Mouse (Mus musculus) embryonic facial prominence, embryonic 10.5 days (tissue): Measurements from ENCODE around the gene Uqcc3. TPM values are rescaled to one million over a fixed set of nuclear protein-coding genes. Genes with fewer than 3 reads are reported as not detected.
"Not testable (repeated sequence)": the region's sequence is repeated elsewhere in the genome, so short reads cannot be mapped to it uniquely, and the experiment has no call there.

Experiments
- DNase-seq: peaks from one replicate; pipeline ENCODE4 v3.0.0-alpha.2; 2017; ENCODE audit warnings: low spot score
- H3K27ac ChIP-seq: fragments of 300-500 bp; sonication (generic); replicated peaks from 2 replicates; pipeline ENCODE4 v1.5.1; 2016; ENCODE audit warnings: mild to moderate bottlenecking
- H3K27me3 ChIP-seq: fragments of 300-500 bp; sonication (generic); replicated peaks from 2 replicates; pipeline ENCODE4 v1.6.1; 2016; ENCODE audit warnings: low read depth, mild to moderate bottlenecking; ENCODE audit not compliant: poor library complexity, severe bottlenecking
- H3K36me3 ChIP-seq: fragments of 300-500 bp; sonication (generic); replicated peaks from 2 replicates; pipeline ENCODE4 v1.6.1; 2016; ENCODE audit warnings: mild to moderate bottlenecking, moderate library complexity
- H3K4me1 ChIP-seq: fragments of 300-500 bp; sonication (generic); 2 replicates; pipeline ENCODE4 v1.6.1; 2016
- H3K4me3 ChIP-seq: fragments of 300-500 bp; sonication (generic); 2 replicates; pipeline ENCODE4 v1.5.1; 2016; ENCODE audit warnings: mild to moderate bottlenecking, moderate library complexity
- H3K9me3 ChIP-seq: fragments of 300-500 bp; sonication (generic); 2 replicates; pipeline ENCODE4 v1.6.1; 2016; ENCODE audit warnings: mild to moderate bottlenecking
- whole genome bisulfite sequencing: fragments of 180-500 bp; shearing (Covaris S2); methylation state at CpG from one replicate; pipeline ENCODE4 v1.1.7; 2016; 5-methylcytosine and 5-hydroxymethylcytosine counted together
- polyA plus RNA-seq: library from polyadenylated mRNA; unstranded; fragments of >200 nt; fragmentation: Nextera tagmentation; extraction: Ambion mirVana; gene quantifications from 2 replicates; pipeline ENCODE4 v1.2.1, GENCODE M21; 2016

Uqcc3 gene
- polyA plus RNA-seq, 1 experiment from 2014 or later, result 62.0 TPM

DNA sequence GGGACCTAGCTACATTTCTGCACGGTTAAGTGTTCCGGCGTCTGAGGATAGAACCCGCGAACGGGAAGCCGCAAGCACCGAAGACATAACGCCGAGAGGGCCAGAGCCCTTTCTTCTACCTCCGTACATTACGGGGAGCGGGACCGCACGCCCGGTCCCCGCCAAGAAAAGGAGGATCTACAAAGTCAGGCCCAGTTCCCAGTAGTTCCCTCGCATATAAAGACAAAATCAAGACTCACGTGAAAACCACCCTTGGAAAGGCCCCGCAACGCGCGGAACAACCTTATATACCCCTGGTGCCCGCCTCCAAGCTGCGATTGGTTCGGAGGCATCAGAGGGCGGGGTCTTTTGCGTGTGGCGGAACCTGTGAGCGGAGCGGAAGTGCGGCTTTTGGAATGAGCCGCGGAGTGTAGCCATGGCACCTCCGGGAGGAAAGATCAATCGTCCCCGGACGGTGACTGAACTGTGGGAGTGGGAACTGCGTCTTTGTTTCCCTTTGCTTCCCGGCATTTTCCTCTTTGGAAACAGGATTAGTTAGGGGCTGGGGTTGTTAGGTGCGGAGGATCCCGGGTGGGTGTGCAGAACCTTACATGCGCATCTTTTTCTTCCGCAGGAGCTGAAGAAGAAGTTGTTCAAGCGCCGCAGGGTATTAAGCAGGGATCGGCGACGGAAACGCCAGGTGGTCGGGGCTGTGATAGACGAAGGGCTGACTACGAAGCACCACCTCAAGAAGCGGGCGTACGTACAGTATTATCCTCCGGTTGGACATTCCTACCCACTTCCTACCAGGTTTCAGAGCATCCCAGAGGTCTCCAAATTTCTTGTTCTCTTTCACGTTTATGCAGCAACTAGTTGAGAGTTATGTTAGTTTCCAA lies 8.0 kb upstream of the Uqcc3 start, which contains the start of the genes 1810009A15Rik and Gm49416:
Gene 1810009A15Rik, plus strand, starts transcription at position 343 of the 875 bp plus-strand sequence.
Gene Gm49416, plus strand, starts transcription at position 416 of the 875 bp plus-strand sequence.
- no peaks in the 10 kb centered on the region for H3K9me3 ChIP-seq
- WGBS, result under 1% methylated on average over 58 of the region's 58 CpGs
- H3K36me3 ChIP-seq, result peaks cover 23% of the 10 kb centered on the region
- H3K4me3 ChIP-seq, result peak within 1 kb of the TSS; percentile 71
- peaks cover 21% of the 10 kb centered on the region for H3K4me1 ChIP-seq
- no peaks in the 10 kb centered on the region for H3K27me3 ChIP-seq
- DNase-seq, result peak; percentile 97
- peak within 1 kb of the TSS; percentile 93 for H3K27ac ChIP-seq

GRCm38 (mm10) chr19:8887585-8888463 lies 7.1 kb upstream of the Uqcc3 start:
- Histone ChIP-seq H3K9me3 (no peaks in the 10 kb centered on the region), H3K4me3 (peak overlapping the region; percentile 71), H3K27me3 (no peaks in the 10 kb centered on the region), H3K27ac (peak overlapping the region; percentile 93), H3K4me1 (peaks cover 17% of the 10 kb centered on the region), H3K36me3 (peaks cover 23% of the 10 kb centered on the region)
- WGBS, result 15% methylated on average over 19 of the region's 19 CpGs
- DNase-seq, result peak; percentile 18

- Histone ChIP-seq H3K27me3 (no peaks in the 10 kb centered on the region), H3K36me3 (peaks cover 23% of the 10 kb centered on the region), H3K27ac (peak overlapping the region; percentile 93), H3K4me1 (peaks cover 17% of the 10 kb centered on the region), H3K4me3 (peak overlapping the region; percentile 71), H3K9me3 (no peaks in the 10 kb centered on the region)
- 46% methylated on average over 1 of the region's 1 CpGs for WGBS
- no peak for DNase-seq
Measured at GRCm38 (mm10) chr19:8886916-8887584, 6.3 kb upstream of the Uqcc3 start.

- H3K4me1 ChIP-seq, result peaks cover 23% of the 10 kb centered on the region
- no peak for DNase-seq
- H3K27ac ChIP-seq, result no peak within 1 kb of the TSS
- no peaks in the 10 kb centered on the region for H3K9me3 ChIP-seq
- H3K36me3 ChIP-seq, result peaks cover 9% of the 10 kb centered on the region
- no peaks in the 10 kb centered on the region for H3K27me3 ChIP-seq
- no peak within 1 kb of the TSS for H3K4me3 ChIP-seq
- WGBS, result 86% methylated on average over 3 of the region's 3 CpGs
Measured at GRCm38 (mm10) chr19:8883616-8884015, 2.9 kb upstream of the Uqcc3 start, which contains the start of the genes Lbhd1 and Gm49403. Gene Lbhd1 (plus strand): TSS chr19:8883732. Gene Gm49403 (plus strand): TSS chr19:8883930.

- Histone ChIP-seq H3K9me3 (no peaks in the 10 kb centered on the region), H3K27ac (peak overlapping the region; percentile 92), H3K36me3 (peaks cover 32% of the 10 kb centered on the region), H3K4me3 (peak overlapping the region; percentile 94), H3K27me3 (no peaks in the 10 kb centered on the region), H3K4me1 (peaks cover 11% of the 10 kb centered on the region)
- WGBS, result 17% methylated on average over 3 of the region's 3 CpGs
- DNase-seq, result no peak
Measured at GRCm38 (mm10) chr19:8881034-8881392, 290 bp upstream of the Uqcc3 start.

DNA sequence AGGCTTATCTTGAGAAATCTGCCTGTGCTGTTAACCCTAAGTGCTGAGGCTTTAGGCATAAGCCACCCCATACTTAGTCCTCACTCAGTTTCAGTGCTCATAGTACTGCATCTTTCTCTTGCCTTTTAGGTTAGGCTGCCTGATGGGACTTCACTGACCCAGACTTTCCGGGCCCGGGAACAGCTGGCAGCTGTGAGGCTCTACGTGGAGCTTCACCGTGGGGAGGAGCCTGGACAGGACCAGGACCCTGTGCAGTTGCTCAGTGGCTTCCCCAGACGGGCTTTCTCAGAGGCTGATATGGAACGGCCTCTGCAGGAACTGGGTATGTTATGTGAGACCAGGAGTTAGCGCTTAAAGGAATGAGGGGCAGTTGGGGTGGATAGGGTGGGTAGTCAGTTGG lies 5.7 kb downstream of the Uqcc3 start:
- Histone ChIP-seq H3K4me3 (no peak overlapping the region), H3K4me1 (peaks cover 20% of the 10 kb centered on the region)

GRCm38 (mm10) chr19:8872266-8872840 lies 8.4 kb downstream of the Uqcc3 start:
- Histone ChIP-seq H3K4me3 (peak overlapping the region; percentile 85), H3K36me3 (peaks cover 44% of the 10 kb centered on the region), H3K9me3 (no peaks in the 10 kb centered on the region), H3K27me3 (no peaks in the 10 kb centered on the region), H3K4me1 (peaks cover 12% of the 10 kb centered on the region), H3K27ac (peak overlapping the region; percentile 91)
- DNase-seq, result no peak
- 77% methylated on average over 10 of the region's 10 CpGs for WGBS

More for the DNA sequence above, 5.7 kb downstream of the Uqcc3 start:
- Histone ChIP-seq H3K9me3 (no peaks in the 10 kb centered on the region), H3K27me3 (no peaks in the 10 kb centered on the region), H3K27ac (no peak overlapping the region), H3K36me3 (peaks cover 63% of the 10 kb centered on the region)
- 95% methylated on average over 7 of the region's 7 CpGs for WGBS
- no peak for DNase-seq

- Histone ChIP-seq H3K36me3 (peaks cover 36% of the 10 kb centered on the region), H3K4me3 (peak within 1 kb of the TSS; percentile 85), H3K27me3 (no peaks in the 10 kb centered on the region), H3K4me1 (peaks cover 12% of the 10 kb centered on the region), H3K9me3 (no peaks in the 10 kb centered on the region), H3K27ac (peak within 1 kb of the TSS; percentile 91)
- under 1% methylated on average over 59 of the region's 59 CpGs for WGBS
- peak; percentile 96 for DNase-seq
Measured at GRCm38 (mm10) chr19:8871267-8872186, 9.2 kb downstream of the Uqcc3 start, which contains the start of gene Ubxn1. Gene Ubxn1 (plus strand): TSS chr19:8871496.

- no peaks in the 10 kb centered on the region for H3K9me3 ChIP-seq
- peak overlapping the region; percentile 85 for H3K4me3 ChIP-seq
- H3K27ac ChIP-seq, result peak overlapping the region; percentile 91
- WGBS, result 66% methylated on average over 9 of the region's 9 CpGs
- no peak for DNase-seq
- no peaks in the 10 kb centered on the region for H3K27me3 ChIP-seq
- H3K4me1 ChIP-seq, result peaks cover 12% of the 10 kb centered on the region
- peaks cover 30% of the 10 kb centered on the region for H3K36me3 ChIP-seq
Measured at GRCm38 (mm10) chr19:8870838-8871237, 9.9 kb downstream of the Uqcc3 start.

DNA sequence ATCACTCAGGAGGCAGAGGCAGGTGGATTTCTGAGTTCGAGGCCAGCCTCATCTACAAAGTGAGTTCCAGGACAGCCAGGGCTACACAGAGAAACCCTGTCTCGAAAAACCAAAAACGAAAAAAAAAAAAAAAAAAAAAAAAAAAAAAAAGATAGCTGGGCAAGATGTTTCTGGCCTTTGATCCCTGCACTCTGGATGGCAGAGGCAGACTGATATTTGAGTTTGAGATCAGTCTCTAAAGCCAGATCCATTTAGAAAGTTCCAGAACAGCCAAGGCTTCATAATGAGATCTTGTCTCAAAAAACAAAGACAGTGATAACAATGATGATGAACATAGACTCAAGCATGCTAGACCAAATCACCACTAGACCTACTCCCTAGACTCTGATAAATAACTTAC lies 10.3 kb downstream of the Uqcc3 start:
- Histone ChIP-seq H3K4me1 (peaks cover 12% of the 10 kb centered on the region), H3K36me3 (peaks cover 25% of the 10 kb centered on the region), H3K4me3 (peak overlapping the region; percentile 85)
- not testable (repeated sequence) for DNase-seq, H3K9me3 ChIP-seq, H3K27ac ChIP-seq, H3K27me3 ChIP-seq
- WGBS, result 77% methylated on average over 3 of the region's 3 CpGs

GRCm38 (mm10) chr19:8864265-8864664 lies 16.5 kb downstream of the Uqcc3 start:
- no peak for DNase-seq
- H3K27ac ChIP-seq, result no peak overlapping the region
- no peaks in the 10 kb centered on the region for H3K9me3 ChIP-seq
- no peak overlapping the region for H3K4me3 ChIP-seq
- no peaks in the 10 kb centered on the region for H3K27me3 ChIP-seq
- WGBS, result 85% methylated on average over 6 of the region's 6 CpGs
- no peaks in the 10 kb centered on the region for H3K36me3 ChIP-seq
- peaks cover 9% of the 10 kb centered on the region for H3K4me1 ChIP-seq
